Mouse (Mus musculus) limb, embryonic 12.5 days (tissue): Measurements from ENCODE around the gene Set. TPM values are rescaled to one million over a fixed set of nuclear protein-coding genes. Genes with fewer than 3 reads are reported as not detected.
A peak's percentile ranks its signal among the peaks of the same experiment; 100 is the strongest.
"Not testable (repeated sequence)": the region's sequence is repeated elsewhere in the genome, so short reads cannot be mapped to it uniquely, and the experiment has no call there.

ENCODE experiments used
- ATAC-seq: fragments of 200-750 bp; cut with Nextera tagmentation; 2 replicates; pipeline ENCODE4 v1.8.0; 2017; ENCODE audit warnings: low read depth, moderate TSS enrichment; ENCODE audit not compliant: insufficient number of reproducible peaks, insufficient read depth, low FRiP score, low TSS enrichment
- H3K27ac ChIP-seq: fragments of 300-500 bp; sonication (generic); 2 replicates; pipeline ENCODE4 v1.5.1; 2016; ENCODE audit warnings: mild to moderate bottlenecking, moderate library complexity
- H3K27me3 ChIP-seq: fragments of 300-500 bp; sonication (generic); 2 replicates; pipeline ENCODE4 v1.6.1; 2016; ENCODE audit warnings: mild to moderate bottlenecking, moderate library complexity
- H3K36me3 ChIP-seq: fragments of 300-500 bp; sonication (generic); 2 replicates; pipeline ENCODE4 v1.6.1; 2016; ENCODE audit warnings: mild to moderate bottlenecking, moderate library complexity
- H3K4me1 ChIP-seq: fragments of 300-500 bp; sonication (generic); replicated peaks from 2 replicates; pipeline ENCODE4 v1.6.1; 2016
- H3K4me2 ChIP-seq: fragments of 300-500 bp; sonication (generic); 2 replicates; pipeline ENCODE4 v1.6.1; 2016; ENCODE audit warnings: mild to moderate bottlenecking, moderate library complexity
- H3K4me3 ChIP-seq: fragments of 300-500 bp; sonication (generic); replicated peaks from 2 replicates; pipeline ENCODE4 v1.5.1; 2016; ENCODE audit warnings: mild to moderate bottlenecking
- H3K9ac ChIP-seq: fragments of 300-500 bp; sonication (generic); replicated peaks from 2 replicates; pipeline ENCODE4 v1.6.1; 2016; ENCODE audit warnings: mild to moderate bottlenecking, moderate library complexity
- H3K9me3 ChIP-seq: fragments of 300-500 bp; sonication (generic); 2 replicates; pipeline ENCODE4 v1.6.1; 2016; ENCODE audit warnings: mild to moderate bottlenecking, moderate library complexity
- WGBS: fragments of 180-500 bp; shearing (Covaris S2); methylation state at CpG from one replicate; pipeline ENCODE4 v1.1.7; 2016; 5-methylcytosine and 5-hydroxymethylcytosine counted together
- polyA plus RNA-seq: library from polyadenylated mRNA; unstranded; fragments of >200 nt; fragmentation: Nextera tagmentation; extraction: Ambion mirVana; gene quantifications from 2 replicates; pipeline ENCODE4 v1.2.1, GENCODE M21; 2016

Set gene
- polyA plus RNA-seq, 1 experiment from 2014 or later: 720 TPM

DNA sequence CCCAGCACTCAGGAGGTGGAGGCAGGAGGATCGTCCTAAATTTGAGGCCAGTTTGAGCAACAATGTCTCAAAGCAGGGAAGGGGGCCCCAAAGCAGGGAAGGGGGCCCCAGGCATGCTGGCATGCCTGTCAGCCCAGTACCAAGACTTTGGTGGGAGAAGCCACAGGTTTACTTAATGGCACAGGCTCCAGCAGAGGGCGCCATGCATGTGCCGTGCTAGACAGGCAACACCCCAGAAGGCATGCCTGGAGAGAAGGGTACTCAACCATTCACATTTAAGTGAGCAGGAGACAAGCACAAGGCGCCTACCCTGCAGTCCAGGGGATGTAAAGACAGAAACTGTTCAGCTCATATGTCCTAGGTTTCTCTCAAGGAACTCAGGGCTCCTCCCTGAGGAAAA, 14.7 kb upstream of the Set start:
- ATAC-seq: no peak
- H3K4me3 ChIP-seq: no peak overlapping the region
- H3K9me3 ChIP-seq: no peaks in the 10 kb centered on the region
- H3K4me1 ChIP-seq: 0 out of 2 replicates have a peak, but pooled peaks cover under 1% of the 10 kb centered on the region
- 13% methylated on average over 4 of the region's 4 CpGs for WGBS
- H3K36me3 ChIP-seq: peaks cover 32% of the 10 kb centered on the region
- H3K27me3 ChIP-seq: no peaks in the 10 kb centered on the region
- H3K27ac ChIP-seq: no peak overlapping the region
- H3K9ac ChIP-seq: 0 out of 2 replicates have a peak overlapping the region, but pooled peaks have one; percentile 12
- H3K4me2 ChIP-seq: no peak overlapping the region

DNA sequence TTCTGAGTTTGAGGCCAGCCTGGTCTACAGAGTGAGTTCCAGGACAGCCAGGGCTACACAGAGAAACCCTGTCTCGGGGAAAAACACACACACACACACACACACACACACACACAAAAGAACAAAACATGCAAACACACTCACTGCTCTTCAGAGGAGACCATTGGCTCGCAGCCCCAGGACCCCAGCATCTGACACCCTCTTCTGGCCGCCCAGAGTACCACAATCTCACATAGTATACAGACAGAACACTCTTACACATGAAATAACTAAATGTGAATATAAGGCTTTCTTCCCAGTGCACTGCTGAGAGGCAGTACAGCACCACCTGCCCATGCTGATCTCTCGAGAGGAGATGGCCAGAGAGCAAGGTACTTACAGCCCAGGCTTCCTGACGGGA, 12.6 kb upstream of the Set start:
- ATAC-seq: no peak
- Histone ChIP-seq H3K4me3 (no peak overlapping the region), H3K9me3 (no peaks in the 10 kb centered on the region), H3K27me3 (no peaks in the 10 kb centered on the region), H3K9ac (no peak overlapping the region), H3K36me3 (peaks cover 22% of the 10 kb centered on the region), H3K4me2 (no peak overlapping the region), H3K27ac (no peak overlapping the region), H3K4me1 (peaks cover 7% of the 10 kb centered on the region; the same call in 1 of the 2 replicates)
- WGBS: 89% methylated on average over 5 of the region's 5 CpGs

DNA sequence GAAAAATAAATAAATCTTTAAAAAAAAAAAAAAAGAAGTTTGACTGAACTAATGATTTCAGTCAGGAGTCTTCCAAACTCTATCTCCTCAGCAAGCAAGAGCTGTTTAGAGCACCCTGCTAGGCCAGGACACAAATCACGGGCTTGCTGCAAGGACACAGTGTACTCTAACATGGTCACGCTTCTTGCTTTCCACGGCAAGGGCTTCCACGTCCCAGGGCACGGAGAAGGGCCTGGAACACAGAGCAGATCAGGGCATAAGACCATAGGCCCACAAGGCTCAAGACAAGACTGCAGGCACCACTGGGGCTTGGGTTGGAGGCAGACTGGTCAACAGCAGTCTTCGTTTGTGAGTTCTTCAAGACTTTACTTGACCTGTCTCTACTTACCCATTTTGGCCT, 10.1 kb upstream of the Set start:
- H3K36me3 ChIP-seq: peaks cover 17% of the 10 kb centered on the region
- no peak overlapping the region for H3K4me2 ChIP-seq

DNA sequence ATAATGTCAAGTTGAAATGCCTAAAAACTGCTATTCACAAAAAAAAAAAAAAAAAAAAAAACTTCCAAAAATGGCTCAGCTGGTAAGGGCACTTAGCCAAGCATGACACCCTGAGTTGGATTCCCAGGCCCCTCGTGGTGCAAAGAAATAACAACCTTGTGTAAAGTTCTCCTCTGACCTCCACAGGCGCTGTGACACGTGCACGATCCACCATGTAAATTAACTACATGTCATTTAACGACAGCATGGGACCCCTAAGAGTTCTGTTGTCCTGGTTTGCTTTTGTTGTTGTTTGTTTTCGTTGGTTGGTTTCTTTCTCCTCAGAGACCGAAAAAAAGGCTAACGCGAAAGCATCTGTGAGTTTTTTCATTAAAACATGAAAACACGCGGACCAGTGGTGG, 9.1 kb upstream of the Set start:
- 60% methylated on average over 11 of the region's 11 CpGs for WGBS
- peak overlapping the region; percentile 76 for H3K9ac ChIP-seq
- peak overlapping the region; percentile 90; the same call in 1 of the 2 replicates for H3K27ac ChIP-seq
- no peaks in the 10 kb centered on the region for H3K9me3 ChIP-seq
- H3K4me2 ChIP-seq: peak overlapping the region; percentile 72
- no peak for ATAC-seq
- no peaks in the 10 kb centered on the region for H3K27me3 ChIP-seq
- peaks cover 17% of the 10 kb centered on the region for H3K36me3 ChIP-seq
- H3K4me1 ChIP-seq: peaks cover 7% of the 10 kb centered on the region; the same call in 1 of the 2 replicates
- H3K4me3 ChIP-seq: peak overlapping the region; percentile 80

More for the DNA sequence above, 10.1 kb upstream of the Set start:
- H3K4me1 ChIP-seq: peaks cover 7% of the 10 kb centered on the region; the same call in 1 of the 2 replicates
- 92% methylated on average over 6 of the region's 6 CpGs for WGBS
- H3K27ac ChIP-seq: no peak overlapping the region
- no peak overlapping the region for H3K4me3 ChIP-seq
- ATAC-seq: no peak
- no peaks in the 10 kb centered on the region for H3K27me3 ChIP-seq
- H3K9me3 ChIP-seq: no peaks in the 10 kb centered on the region
- no peak overlapping the region for H3K9ac ChIP-seq

DNA sequence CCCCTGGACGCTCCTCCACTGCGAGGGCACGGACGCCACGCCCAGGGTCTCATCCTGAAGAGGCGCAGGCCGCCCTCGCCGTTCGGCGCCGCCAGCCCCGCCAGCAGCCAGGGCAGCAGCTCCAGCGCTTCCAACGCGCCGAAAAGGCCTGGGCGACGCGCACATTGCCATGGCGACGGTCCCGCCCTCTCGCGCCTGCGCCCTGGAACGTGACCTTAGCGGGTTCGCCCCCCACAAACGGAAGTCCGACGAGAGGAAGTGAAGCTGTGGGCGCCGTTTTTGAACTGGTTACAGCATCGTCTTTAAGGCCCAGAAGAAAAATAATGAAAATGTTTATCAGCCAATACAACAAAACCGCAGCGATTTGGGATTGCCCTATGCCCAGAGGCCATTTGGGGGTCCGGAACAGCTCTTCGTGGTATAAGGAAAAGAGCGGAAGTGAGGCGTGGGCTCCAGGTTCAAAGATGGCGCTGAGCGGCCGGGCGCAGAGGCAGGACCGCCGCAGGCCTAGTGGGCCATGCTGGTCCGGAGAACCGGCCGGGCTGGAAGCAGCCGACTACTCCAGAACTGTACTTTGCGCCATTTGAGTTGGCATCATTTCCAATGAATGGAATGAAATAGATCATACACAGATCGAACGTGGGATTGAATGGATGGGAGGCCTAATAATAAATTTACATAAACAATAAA, 8.3 kb upstream of the Set start, which contains the start of gene Wdr34:
Gene Wdr34, minus strand, starts transcription at position 183 of the 690 bp plus-strand sequence.
- peak; percentile 79 for ATAC-seq
- H3K9me3 ChIP-seq: no peaks in the 10 kb centered on the region
- no peaks in the 10 kb centered on the region for H3K27me3 ChIP-seq
- 1% methylated on average over 54 of the region's 54 CpGs for WGBS
- peak within 1 kb of the TSS; percentile 80 for H3K4me3 ChIP-seq
- peaks cover 17% of the 10 kb centered on the region for H3K36me3 ChIP-seq
- peak within 1 kb of the TSS; percentile 76 for H3K9ac ChIP-seq
- H3K4me2 ChIP-seq: peak within 1 kb of the TSS; percentile 72
- peaks cover 7% of the 10 kb centered on the region; the same call in 1 of the 2 replicates for H3K4me1 ChIP-seq
- H3K27ac ChIP-seq: peak within 1 kb of the TSS; percentile 90

DNA sequence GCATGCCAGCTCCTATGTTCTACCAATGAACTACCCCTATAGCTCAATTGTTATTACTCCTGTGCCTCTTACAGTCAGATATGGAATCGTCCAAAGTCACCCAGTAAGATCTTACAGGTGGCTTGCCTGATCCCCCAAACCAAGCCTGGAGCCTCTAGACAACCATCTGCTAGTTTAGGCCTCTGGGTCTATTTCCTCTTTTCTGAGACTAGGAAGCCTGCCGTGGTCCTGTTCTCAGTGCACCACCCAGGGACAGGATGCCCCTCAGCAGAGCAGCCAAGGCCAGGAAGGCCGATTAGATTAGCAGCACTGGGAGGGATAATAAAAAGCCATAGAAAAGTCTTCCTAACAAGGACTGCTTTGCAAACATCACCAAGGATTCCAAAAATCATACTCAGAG, 7.3 kb upstream of the Set start:
- Histone ChIP-seq H3K36me3 (peaks cover 13% of the 10 kb centered on the region), H3K4me1 (peaks cover 7% of the 10 kb centered on the region; the same call in 1 of the 2 replicates), H3K9ac (no peak overlapping the region; the same call in 1 of the 2 replicates), H3K27me3 (no peaks in the 10 kb centered on the region), H3K27ac (no peak overlapping the region), H3K4me2 (no peak overlapping the region), H3K9me3 (no peaks in the 10 kb centered on the region), H3K4me3 (no peak overlapping the region)
- WGBS: 84% methylated on average over 3 of the region's 3 CpGs
- no peak for ATAC-seq

DNA sequence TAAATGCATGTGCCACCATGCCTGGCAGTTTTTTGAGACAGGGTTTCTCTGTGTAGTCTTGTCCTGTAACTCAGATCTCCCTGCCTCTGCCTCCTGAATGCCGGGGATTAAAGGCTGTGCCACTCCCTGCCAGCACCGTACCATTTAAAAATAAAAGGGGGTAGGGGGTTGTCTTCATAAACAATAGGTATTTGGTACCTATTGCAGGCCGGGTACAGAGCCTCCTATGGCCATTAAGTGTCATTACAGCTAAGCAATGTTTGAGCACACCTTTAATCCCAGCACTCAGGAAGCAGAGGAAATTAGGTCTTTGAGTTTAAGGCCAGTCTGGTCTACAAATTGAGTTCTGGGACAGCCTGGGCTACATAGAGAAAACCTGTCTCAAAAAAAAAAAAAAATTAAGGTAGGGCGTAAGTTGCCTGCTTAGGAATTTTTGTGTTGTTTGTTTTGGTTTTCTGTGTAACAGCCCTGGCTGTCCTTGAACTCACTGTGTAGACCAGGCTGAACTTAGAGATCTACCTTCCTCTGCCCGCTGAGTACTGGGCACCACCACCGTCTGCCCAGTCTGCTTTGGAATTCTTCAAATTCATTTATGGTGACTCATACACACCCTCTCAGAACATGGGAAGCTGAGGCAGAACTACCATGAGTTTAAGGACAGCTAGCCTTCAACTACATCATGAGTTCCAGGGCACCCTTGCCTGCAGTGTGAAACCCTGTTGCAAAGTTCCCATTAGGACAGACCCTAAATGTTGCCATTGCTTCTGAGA, 5.0 kb upstream of the Set start:
- no peaks in the 10 kb centered on the region for H3K36me3 ChIP-seq

DNA sequence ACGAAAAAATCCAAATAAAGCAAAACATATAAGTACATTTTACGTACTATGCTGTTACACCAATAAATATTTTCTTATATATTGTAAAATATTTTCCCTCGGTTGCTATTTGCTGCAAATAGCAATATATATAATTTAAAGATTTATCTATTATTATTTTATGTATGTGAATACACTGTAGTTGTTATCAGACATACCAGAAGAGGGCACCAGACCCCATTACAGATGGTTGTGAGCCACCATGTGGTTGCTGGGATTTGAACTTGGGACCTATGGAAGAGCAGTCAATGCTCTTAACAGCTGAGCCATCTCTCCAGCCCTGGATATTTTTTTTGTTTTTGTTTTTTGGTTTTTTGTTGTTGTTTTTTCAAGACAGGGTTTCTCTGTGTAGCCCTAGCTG, 1.9 kb upstream of the Set start:
- H3K4me2 ChIP-seq, H3K36me3 ChIP-seq: not testable (repeated sequence)

More for the DNA sequence above, 5.0 kb upstream of the Set start:
- no peaks in the 10 kb centered on the region for H3K9me3 ChIP-seq
- WGBS: 53% methylated on average over 6 of the region's 6 CpGs
- no peak overlapping the region for H3K4me3 ChIP-seq
- no peak for ATAC-seq
- H3K27me3 ChIP-seq: no peaks in the 10 kb centered on the region
- no peak overlapping the region for H3K9ac ChIP-seq
- peaks cover 10% of the 10 kb centered on the region; the same call in 1 of the 2 replicates for H3K4me1 ChIP-seq
- no peak overlapping the region for H3K27ac ChIP-seq
- H3K4me2 ChIP-seq: no peak overlapping the region

DNA sequence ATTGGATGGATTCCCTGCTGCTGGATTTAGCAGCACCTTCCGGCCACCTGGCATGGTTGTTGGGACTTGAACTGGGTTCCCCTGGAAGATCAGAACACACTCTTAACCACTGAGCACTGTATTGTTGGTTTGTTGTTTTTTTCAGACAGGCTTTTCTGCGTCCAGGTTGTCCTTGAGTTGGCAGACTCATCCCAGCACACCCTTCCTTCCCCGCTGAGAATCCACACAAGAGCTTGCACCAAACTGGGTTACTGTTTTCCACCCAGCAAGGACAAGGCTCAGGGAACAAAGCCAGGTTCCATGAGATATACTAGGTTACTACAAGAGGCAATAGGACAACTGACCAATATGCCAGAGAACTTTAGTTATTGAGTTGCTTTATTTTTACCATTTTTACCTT, 442 bp upstream of the Set start:
- H3K27ac ChIP-seq: no peak overlapping the region
- H3K36me3 ChIP-seq: no peaks in the 10 kb centered on the region
- ATAC-seq: no peak
- H3K4me1 ChIP-seq: peaks cover 13% of the 10 kb centered on the region; the same call in 1 of the 2 replicates
- 91% methylated on average over 3 of the region's 3 CpGs for WGBS
- H3K9me3 ChIP-seq: no peaks in the 10 kb centered on the region
- H3K27me3 ChIP-seq: no peaks in the 10 kb centered on the region
- H3K9ac ChIP-seq: no peak overlapping the region
- no peak overlapping the region for H3K4me2 ChIP-seq
- H3K4me3 ChIP-seq: no peak overlapping the region

More for the DNA sequence above, 1.9 kb upstream of the Set start:
- H3K9ac ChIP-seq, H3K4me1 ChIP-seq, H3K9me3 ChIP-seq, H3K4me3 ChIP-seq, ATAC-seq, H3K27ac ChIP-seq, H3K27me3 ChIP-seq: not testable (repeated sequence)
- WGBS: 95% methylated on average over 3 of the region's 3 CpGs

DNA sequence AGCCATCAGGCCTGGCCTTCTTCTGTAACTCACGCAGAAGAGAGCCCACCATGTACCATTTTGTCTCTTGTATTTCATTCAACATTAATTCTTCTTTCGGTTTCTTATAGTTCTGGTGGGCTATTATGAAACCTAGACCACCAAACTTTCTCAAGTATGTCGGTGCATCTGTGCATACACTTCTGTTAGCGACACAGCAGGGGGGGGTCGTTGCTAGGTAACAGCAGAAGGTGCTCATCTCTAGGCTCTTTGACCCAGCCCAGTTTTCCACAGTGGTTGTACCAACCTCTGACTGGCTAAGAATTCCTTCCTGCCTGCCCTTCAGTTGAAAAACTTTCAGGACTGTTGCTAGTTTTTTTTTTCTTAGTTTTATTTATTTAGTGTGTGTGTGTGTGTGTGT, 1.2 kb downstream of the Set start:
- ATAC-seq: no peak
- Histone ChIP-seq H3K9ac (no peak overlapping the region), H3K4me3 (no peak overlapping the region), H3K4me1 (peaks cover 17% of the 10 kb centered on the region), H3K4me2 (no peak overlapping the region), H3K9me3 (no peaks in the 10 kb centered on the region), H3K27me3 (no peaks in the 10 kb centered on the region), H3K36me3 (no peaks in the 10 kb centered on the region), H3K27ac (no peak overlapping the region)
- 57% methylated on average over 5 of the region's 5 CpGs for WGBS
